Mouse (Mus musculus) right cerebral cortex, adult 18-20 months (tissue): ENCODE results near the gene Zbtb2.
"Not testable (repeated sequence)": the region's sequence is repeated elsewhere in the genome, so short reads cannot be mapped to it uniquely, and the experiment has no call there.

Source experiments
- DNase-seq: peaks from one replicate; pipeline ENCODE4 v3.0.0; 2022; ENCODE audit warnings: mixed read lengths

Gene Zbtb2

GRCm38 (mm10) chr10:4387701-4388383 is at the start of gene Zbtb2:
TSS of gene Zbtb2 (minus strand) at chr10:4388108.
- DNase-seq = peak; percentile 71

- DNase-seq = no peak
Measured at GRCm38 (mm10) chr10:4435416-4435815, 47.5 kb upstream of the Zbtb2 start.

- DNase-seq = not testable (repeated sequence)
Measured at GRCm38 (mm10) chr10:4433871-4434270, 46.0 kb upstream of the Zbtb2 start.

- DNase-seq = no peak
Measured at GRCm38 (mm10) chr10:4432996-4433755, 45.3 kb upstream of the Zbtb2 start.

- DNase-seq = peak; percentile 97
Measured at GRCm38 (mm10) chr10:4432123-4432931, 44.4 kb upstream of the Zbtb2 start, which contains the start of the genes Rmnd1 and Armt1. TSS of gene Rmnd1 (minus strand) at chr10:4432388. TSS of gene Armt1 (plus strand) at chr10:4432467.

- DNase-seq = no peak
Measured at GRCm38 (mm10) chr10:4431746-4432122, 43.8 kb upstream of the Zbtb2 start.

- no peak for DNase-seq
Measured at GRCm38 (mm10) chr10:4430826-4431225, 42.9 kb upstream of the Zbtb2 start.

- no peak for DNase-seq
Measured at GRCm38 (mm10) chr10:4430399-4430798, 42.5 kb upstream of the Zbtb2 start.

GRCm38 (mm10) chr10:4425245-4425644 is 37.3 kb upstream of the Zbtb2 start:
- DNase-seq = no peak

- DNase-seq = no peak
Measured at GRCm38 (mm10) chr10:4407191-4407590, 19.3 kb upstream of the Zbtb2 start.

GRCm38 (mm10) chr10:4405511-4405910 is 17.6 kb upstream of the Zbtb2 start:
- DNase-seq = no peak

- peak; percentile 45 for DNase-seq
Measured at GRCm38 (mm10) chr10:4404895-4405491, 17.1 kb upstream of the Zbtb2 start.

- no peak for DNase-seq
Measured at GRCm38 (mm10) chr10:4398058-4398457, 10.2 kb upstream of the Zbtb2 start.

- DNase-seq = peak; percentile 47
Measured at GRCm38 (mm10) chr10:4395321-4395720, 7.4 kb upstream of the Zbtb2 start.

- no peak for DNase-seq
Measured at GRCm38 (mm10) chr10:4391851-4392250, 3.9 kb upstream of the Zbtb2 start.

- DNase-seq = no peak
Measured at GRCm38 (mm10) chr10:4391076-4391475, 3.2 kb upstream of the Zbtb2 start.

- DNase-seq = no peak
Measured at GRCm38 (mm10) chr10:4390550-4390949, 2.6 kb upstream of the Zbtb2 start.

GRCm38 (mm10) chr10:4389461-4390112 is 1.7 kb upstream of the Zbtb2 start:
- no peak for DNase-seq

GRCm38 (mm10) chr10:4389036-4389435 is 1.1 kb upstream of the Zbtb2 start:
- no peak for DNase-seq

- no peak for DNase-seq
Measured at GRCm38 (mm10) chr10:4388384-4388745, 457 bp upstream of the Zbtb2 start.

- peak; percentile 95 for DNase-seq
Measured at GRCm38 (mm10) chr10:4386609-4387591, 1.0 kb downstream of the Zbtb2 start.
